Mouse (Mus musculus): ENCODE results near the gene Nfkbie. TPM values are rescaled to one million over a fixed set of nuclear protein-coding genes. Genes with fewer than 3 reads are reported as not detected.

Gene Nfkbie
- polyA plus RNA-seq, 1 experiment from 2014 or later, result 4.7 TPM

- H3K27ac ChIP-seq (replicated peaks; ENCODE audit: low read depth, low read length), result no peak overlapping the region
- H3K27me3 ChIP-seq (replicated peaks; ENCODE audit: control insufficient read depth, insufficient read depth, low read length), result peaks cover 55% of the 10 kb centered on the region
- peaks cover 20% of the 10 kb centered on the region for H3K36me3 ChIP-seq (ENCODE audit: control insufficient read depth, insufficient read depth, low read length)
- peaks cover 5% of the 10 kb centered on the region; the same call in 1 of the 2 replicates for H3K4me1 ChIP-seq (ENCODE audit: control insufficient read depth, insufficient read depth, low read length)
- H3K9me3 ChIP-seq (ENCODE audit: control insufficient read depth, low read length), result no peaks in the 10 kb centered on the region
- DNase-seq (ENCODE audit: low spot score), result no peak
- 27% methylated on average over 22 of the region's 46 CpGs for WGBS
- peak overlapping the region; percentile 44 for H3K4me2 ChIP-seq (ENCODE audit: low read depth, low read length)
- H3K9ac ChIP-seq (ENCODE audit: low read depth, low read length), result no peak overlapping the region
- H3K4me3 ChIP-seq (ENCODE audit: low read depth, low read length), result peak overlapping the region; percentile 18
- no peak for ATAC-seq (ENCODE audit: low read depth)
These were observed 10.6 kb upstream of the Nfkbie start for GRCm38 (mm10) chr17:45544873-45545277.

GRCm38 (mm10) chr17:45545278-45545961 is 10.1 kb upstream of the Nfkbie start:
- H3K9me3 ChIP-seq (ENCODE audit: control insufficient read depth, low read length), result no peaks in the 10 kb centered on the region
- H3K36me3 ChIP-seq (ENCODE audit: control insufficient read depth, insufficient read depth, low read length), result peaks cover 20% of the 10 kb centered on the region
- DNase-seq (ENCODE audit: low spot score), result no peak
- 20% methylated on average over 46 of the region's 74 CpGs for WGBS
- H3K27ac ChIP-seq (replicated peaks; ENCODE audit: low read depth, low read length), result no peak overlapping the region
- peak overlapping the region; percentile 44 for H3K4me2 ChIP-seq (ENCODE audit: low read depth, low read length)
- H3K4me1 ChIP-seq (ENCODE audit: control insufficient read depth, insufficient read depth, low read length), result peaks cover 5% of the 10 kb centered on the region; the same call in 1 of the 2 replicates
- H3K4me3 ChIP-seq (ENCODE audit: low read depth, low read length), result peak overlapping the region; percentile 18
- peaks cover 55% of the 10 kb centered on the region for H3K27me3 ChIP-seq (replicated peaks; ENCODE audit: control insufficient read depth, insufficient read depth, low read length)
- ATAC-seq (ENCODE audit: low read depth), result no peak
- H3K9ac ChIP-seq (ENCODE audit: low read depth, low read length), result no peak overlapping the region

DNA sequence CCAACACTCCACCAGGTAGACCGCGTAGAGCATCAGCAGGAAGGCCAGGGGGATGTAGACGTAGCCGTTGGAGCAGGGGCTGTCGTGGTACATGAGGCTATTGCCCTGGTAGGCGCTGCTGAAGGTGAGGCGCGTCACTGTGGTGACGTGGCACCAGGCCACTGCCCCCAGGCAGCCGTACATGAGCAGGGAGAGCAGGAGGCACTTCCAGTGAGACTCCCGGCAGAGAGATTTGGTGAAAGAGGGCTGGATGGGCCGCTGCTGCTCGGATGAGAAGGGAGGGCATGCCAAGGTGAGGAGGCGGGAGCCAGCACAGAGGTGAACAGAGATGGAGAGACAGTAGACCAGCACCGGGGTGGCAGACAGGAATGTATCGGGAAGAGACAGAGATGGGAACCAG is 8.6 kb upstream of the Nfkbie start:
- no peaks in the 10 kb centered on the region for H3K9me3 ChIP-seq (ENCODE audit: control insufficient read depth, low read length)
- H3K4me1 ChIP-seq (ENCODE audit: control insufficient read depth, insufficient read depth, low read length), result peaks cover 5% of the 10 kb centered on the region; the same call in 1 of the 2 replicates
- no peak overlapping the region for H3K4me2 ChIP-seq (ENCODE audit: low read depth, low read length)
- no peak overlapping the region for H3K4me3 ChIP-seq (ENCODE audit: low read depth, low read length)
- peaks cover 55% of the 10 kb centered on the region for H3K27me3 ChIP-seq (replicated peaks; ENCODE audit: control insufficient read depth, insufficient read depth, low read length)
- peaks cover 20% of the 10 kb centered on the region for H3K36me3 ChIP-seq (ENCODE audit: control insufficient read depth, insufficient read depth, low read length)
- no peak overlapping the region for H3K9ac ChIP-seq (ENCODE audit: low read depth, low read length)
- no peak overlapping the region for H3K27ac ChIP-seq (replicated peaks; ENCODE audit: low read depth, low read length)
- ATAC-seq (ENCODE audit: low read depth) (no peak), DNase-seq (ENCODE audit: low spot score) (no peak)
- WGBS, result 74% methylated on average over 16 of the region's 16 CpGs

DNA sequence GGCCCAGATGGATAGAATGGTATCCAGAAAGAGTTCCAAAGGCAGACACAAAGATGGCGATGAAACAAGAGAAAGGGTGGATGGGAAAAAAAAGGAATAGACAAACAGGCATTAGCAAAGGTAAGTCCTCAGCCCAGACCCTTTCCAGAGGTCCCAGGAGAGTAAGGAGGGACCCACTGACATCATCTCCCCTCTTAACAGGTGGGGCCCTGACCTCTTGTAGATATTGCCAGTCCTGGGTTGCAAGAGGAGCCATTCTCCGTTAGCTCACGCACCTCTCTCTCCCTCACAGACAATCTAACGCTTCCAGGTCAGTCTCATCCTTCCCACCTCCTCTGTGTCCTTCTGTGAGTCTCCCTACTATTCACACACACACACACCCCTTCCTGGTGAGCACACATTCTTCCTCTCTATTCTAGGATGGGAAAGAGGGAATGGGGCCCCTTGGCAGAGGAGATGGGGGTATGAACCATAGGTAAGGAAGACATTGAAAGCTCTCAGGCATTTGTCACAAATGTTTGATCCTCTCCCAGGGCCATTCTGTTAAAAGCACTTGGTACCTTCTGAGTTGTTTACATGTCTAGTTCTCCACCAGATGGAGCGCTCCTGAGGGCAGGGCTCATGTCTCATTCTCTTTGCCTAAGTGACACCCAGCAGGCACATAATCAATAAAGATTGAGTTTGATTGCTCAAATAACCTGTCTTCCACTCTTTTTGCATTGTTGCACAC is 7.9 kb upstream of the Nfkbie start:
- Histone ChIP-seq H3K9me3 (ENCODE audit: control insufficient read depth, low read length) (no peaks in the 10 kb centered on the region), H3K4me1 (ENCODE audit: control insufficient read depth, insufficient read depth, low read length) (peaks cover 5% of the 10 kb centered on the region; the same call in 1 of the 2 replicates), H3K27me3 (replicated peaks; ENCODE audit: control insufficient read depth, insufficient read depth, low read length) (peaks cover 55% of the 10 kb centered on the region), H3K4me3 (ENCODE audit: low read depth, low read length) (no peak overlapping the region), H3K9ac (ENCODE audit: low read depth, low read length) (no peak overlapping the region), H3K36me3 (ENCODE audit: control insufficient read depth, insufficient read depth, low read length) (peaks cover 20% of the 10 kb centered on the region), H3K27ac (replicated peaks; ENCODE audit: low read depth, low read length) (no peak overlapping the region), H3K4me2 (ENCODE audit: low read depth, low read length) (no peak overlapping the region)
- no peak for ATAC-seq (ENCODE audit: low read depth)
- 90% methylated on average over 5 of the region's 5 CpGs for WGBS
- no peak for DNase-seq (ENCODE audit: low spot score)

- peaks cover 5% of the 10 kb centered on the region; the same call in 1 of the 2 replicates for H3K4me1 ChIP-seq (ENCODE audit: control insufficient read depth, insufficient read depth, low read length)
- H3K27ac ChIP-seq (replicated peaks; ENCODE audit: low read depth, low read length), result peak overlapping the region; percentile 55; the same call in 1 of the 2 replicates
- ATAC-seq (ENCODE audit: low read depth), result peak; percentile 44
- H3K9ac ChIP-seq (ENCODE audit: low read depth, low read length), result peak overlapping the region; percentile 87
- peak; percentile 78 for DNase-seq (ENCODE audit: low spot score)
- peaks cover 47% of the 10 kb centered on the region for H3K27me3 ChIP-seq (replicated peaks; ENCODE audit: control insufficient read depth, insufficient read depth, low read length)
- peak overlapping the region; percentile 80 for H3K4me3 ChIP-seq (ENCODE audit: low read depth, low read length)
- H3K4me2 ChIP-seq (ENCODE audit: low read depth, low read length), result peak overlapping the region; percentile 93
- 14% methylated on average over 11 of the region's 68 CpGs for WGBS
- no peaks in the 10 kb centered on the region for H3K9me3 ChIP-seq (ENCODE audit: control insufficient read depth, low read length)
- H3K36me3 ChIP-seq (ENCODE audit: control insufficient read depth, insufficient read depth, low read length), result peaks cover 20% of the 10 kb centered on the region
These were observed 6.7 kb upstream of the Nfkbie start for GRCm38 (mm10) chr17:45548541-45549512.

- Histone ChIP-seq H3K4me2 (ENCODE audit: low read depth, low read length) (peak within 1 kb of the TSS; percentile 93), H3K4me3 (ENCODE audit: low read depth, low read length) (peak within 1 kb of the TSS; percentile 80), H3K27me3 (replicated peaks; ENCODE audit: control insufficient read depth, insufficient read depth, low read length) (peaks cover 38% of the 10 kb centered on the region), H3K9ac (ENCODE audit: low read depth, low read length) (peak within 1 kb of the TSS; percentile 87), H3K4me1 (ENCODE audit: control insufficient read depth, insufficient read depth, low read length) (no peaks in the 10 kb centered on the region; the same call in 1 of the 2 replicates), H3K36me3 (ENCODE audit: control insufficient read depth, insufficient read depth, low read length) (peaks cover 13% of the 10 kb centered on the region), H3K9me3 (ENCODE audit: control insufficient read depth, low read length) (no peaks in the 10 kb centered on the region), H3K27ac (replicated peaks; ENCODE audit: low read depth, low read length) (peak within 1 kb of the TSS; percentile 55; the same call in 1 of the 2 replicates)
- peak; percentile 78 for DNase-seq (ENCODE audit: low spot score)
- WGBS, result 3% methylated on average over 11 of the region's 29 CpGs
- ATAC-seq (ENCODE audit: low read depth), result peak; percentile 41; the same call in 1 of the 2 replicates
These were observed 5.8 kb upstream of the Nfkbie start, which contains the start of gene Tmem151b for GRCm38 (mm10) chr17:45549617-45550181. Gene Tmem151b (minus strand): TSS chr17:45549677.

DNA sequence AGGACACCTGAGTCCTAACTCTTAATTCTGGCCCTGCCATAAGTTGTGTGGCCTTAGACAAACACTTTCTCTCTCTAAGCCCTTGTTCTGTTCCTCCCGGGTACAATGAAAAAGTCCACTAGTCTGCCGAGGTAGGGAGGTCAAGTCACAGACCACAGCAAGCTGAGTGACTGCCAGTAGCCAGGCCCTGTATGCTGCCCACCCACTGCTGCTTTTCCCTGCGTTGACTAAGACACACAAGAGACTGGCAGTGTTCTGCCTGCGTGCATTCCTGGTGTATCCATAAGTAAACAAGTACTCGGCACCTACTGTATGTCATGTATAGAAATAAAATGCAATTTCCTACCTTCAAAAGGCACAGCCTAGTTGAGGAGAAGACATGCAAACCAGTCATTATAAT is 5.2 kb upstream of the Nfkbie start:
- WGBS, result 32% methylated on average over 5 of the region's 5 CpGs
- ATAC-seq (ENCODE audit: low read depth) (no peak), DNase-seq (ENCODE audit: low spot score) (no peak)
- no peaks in the 10 kb centered on the region; the same call in 1 of the 2 replicates for H3K4me1 ChIP-seq (ENCODE audit: control insufficient read depth, insufficient read depth, low read length)
- no peak overlapping the region for H3K9ac ChIP-seq (ENCODE audit: low read depth, low read length)
- peaks cover 32% of the 10 kb centered on the region for H3K27me3 ChIP-seq (replicated peaks; ENCODE audit: control insufficient read depth, insufficient read depth, low read length)
- H3K9me3 ChIP-seq (ENCODE audit: control insufficient read depth, low read length), result no peaks in the 10 kb centered on the region
- peak overlapping the region; percentile 93 for H3K4me2 ChIP-seq (ENCODE audit: low read depth, low read length)
- H3K36me3 ChIP-seq (ENCODE audit: control insufficient read depth, insufficient read depth, low read length), result peaks cover 8% of the 10 kb centered on the region; the same call in 1 of the 2 replicates
- H3K27ac ChIP-seq (replicated peaks; ENCODE audit: low read depth, low read length), result no peak overlapping the region
- H3K4me3 ChIP-seq (ENCODE audit: low read depth, low read length), result peak overlapping the region; percentile 80

Measured in embryonic facial prominence, embryonic 14.5 days (tissue).